ENCODE assay signal across 15 mouse cellular contexts in the genomic region with DNA sequence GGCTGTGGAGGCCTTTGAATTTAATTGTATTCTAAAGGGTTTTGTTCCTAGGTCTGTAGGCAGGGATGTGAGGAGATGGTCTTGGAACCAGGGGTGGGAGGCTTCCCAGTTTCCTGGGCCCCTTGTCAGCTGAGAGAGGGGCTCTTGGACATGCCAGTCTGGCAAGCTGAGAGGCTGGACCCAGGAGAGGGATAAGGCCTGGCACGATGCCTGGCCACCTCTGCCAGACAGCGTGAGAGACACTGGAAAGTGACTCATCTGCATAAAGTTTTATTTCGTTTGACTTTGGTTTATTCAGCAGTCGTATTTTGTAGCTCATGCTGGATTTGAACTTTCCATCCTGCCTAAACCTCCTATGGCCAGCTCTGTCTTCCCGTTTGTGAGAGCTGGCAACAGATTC. TPM values are rescaled to one million over a fixed set of nuclear protein-coding genes. Genes with fewer than 3 reads are reported as not detected.
A peak's percentile ranks its signal among the peaks of the same experiment; 100 is the strongest.
DNase-seq lines count a peak whose midpoint lies in the region; ATAC-seq lines count a peak whose summit lies in the region.
"Had no signal": no experiment of that assay in that cellular context is flagged by ENCODE, and none has a peak within 500 bp of the region (broad histone marks: within the 10 kb centered on the region; RNA-seq: fewer than 3 reads in every experiment).

No protein-coding gene starts in this region.

- DNase-seq in NIH3T3 (ENCODE audit: low read depth): peak; percentile 87
- DNase-seq in adrenal gland, postnatal 25 days: peak; percentile 80
- no peak for DNase-seq in frontal cortex, postnatal 25 days (ENCODE audit: low spot score in 2 of 2)
- DNase-seq: layer of hippocampus, postnatal 36 days; lung, postnatal 10 days had no signal

- H3K9ac ChIP-seq in forebrain, embryonic 13.5 days: no peak overlapping the region
- H3K9ac ChIP-seq in forebrain, embryonic 15.5 days (replicated peaks): no peak overlapping the region
- H3K9ac ChIP-seq in midbrain, embryonic 12.5 days (replicated peaks): no peak overlapping the region
- no peak overlapping the region for H3K9ac ChIP-seq in midbrain, embryonic 15.5 days
- H3K9ac ChIP-seq: heart, embryonic 12.5 days; hindbrain, embryonic 15.5 days; limb, embryonic 15.5 days had no signal

- peak overlapping the region; percentile 55; the same call in 1 of the 2 replicates for H3K27ac ChIP-seq in forebrain, embryonic 13.5 days
- no peak overlapping the region for H3K27ac ChIP-seq in forebrain, embryonic 15.5 days (replicated peaks)
- H3K27ac ChIP-seq in midbrain, embryonic 12.5 days (replicated peaks): peak overlapping the region; percentile 82
- H3K27ac ChIP-seq in midbrain, embryonic 15.5 days: no peak overlapping the region
- H3K27ac ChIP-seq: hindbrain, embryonic 15.5 days; limb, embryonic 15.5 days; stomach, postnatal 0 days had no signal

- H3K4me1 ChIP-seq in forebrain, embryonic 13.5 days: peaks cover 62% of the 10 kb centered on the region
- H3K4me1 ChIP-seq in forebrain, embryonic 15.5 days: peaks cover 30% of the 10 kb centered on the region
- H3K4me1 ChIP-seq in midbrain, embryonic 12.5 days: peaks cover 75% of the 10 kb centered on the region
- peaks cover 50% of the 10 kb centered on the region for H3K4me1 ChIP-seq in midbrain, embryonic 15.5 days

- peaks cover 16% of the 10 kb centered on the region; the same call in 1 of the 2 replicates for H3K27me3 ChIP-seq in forebrain, embryonic 13.5 days
- H3K27me3 ChIP-seq in forebrain, embryonic 15.5 days: 0 out of 2 replicates have a peak, but pooled peaks cover 4% of the 10 kb centered on the region
- H3K27me3 ChIP-seq in midbrain, embryonic 12.5 days: peaks cover 17% of the 10 kb centered on the region
- H3K27me3 ChIP-seq in midbrain, embryonic 15.5 days (replicated peaks): no peaks in the 10 kb centered on the region
- H3K27me3 ChIP-seq: heart, embryonic 12.5 days; hindbrain, embryonic 15.5 days; limb, embryonic 15.5 days had no signal

- no peak overlapping the region for H3K4me2 ChIP-seq in forebrain, embryonic 13.5 days
- no peak overlapping the region for H3K4me2 ChIP-seq in forebrain, embryonic 15.5 days (replicated peaks)
- H3K4me2 ChIP-seq in midbrain, embryonic 12.5 days (replicated peaks): no peak overlapping the region
- no peak overlapping the region for H3K4me2 ChIP-seq in midbrain, embryonic 15.5 days
- H3K4me2 ChIP-seq: heart, embryonic 12.5 days; hindbrain, embryonic 15.5 days; limb, embryonic 15.5 days had no signal

- no peaks in the 10 kb centered on the region for H3K9me3 ChIP-seq in forebrain, embryonic 13.5 days (replicated peaks)
- H3K9me3 ChIP-seq in forebrain, embryonic 15.5 days: no peaks in the 10 kb centered on the region
- H3K9me3 ChIP-seq in midbrain, embryonic 12.5 days: no peaks in the 10 kb centered on the region
- H3K9me3 ChIP-seq in midbrain, embryonic 15.5 days: no peaks in the 10 kb centered on the region
- H3K9me3 ChIP-seq: heart, embryonic 12.5 days; hindbrain, embryonic 15.5 days; limb, embryonic 15.5 days had no signal

- H3K36me3 ChIP-seq in forebrain, embryonic 13.5 days (ENCODE audit: poor library complexity, severe bottlenecking): no peaks in the 10 kb centered on the region
- H3K36me3 ChIP-seq in forebrain, embryonic 15.5 days: no peaks in the 10 kb centered on the region
- H3K36me3 ChIP-seq in midbrain, embryonic 12.5 days: no peaks in the 10 kb centered on the region
- no peaks in the 10 kb centered on the region for H3K36me3 ChIP-seq in midbrain, embryonic 15.5 days (replicated peaks)
- H3K36me3 ChIP-seq: heart, embryonic 12.5 days; hindbrain, embryonic 15.5 days; limb, embryonic 15.5 days had no signal

- ATAC-seq in forebrain, embryonic 13.5 days: no peak
- ATAC-seq in forebrain, embryonic 15.5 days (replicated peaks): no peak
- ATAC-seq in midbrain, embryonic 12.5 days (ENCODE audit: low FRiP score, low read depth): no peak
- ATAC-seq in midbrain, embryonic 15.5 days (replicated peaks): no peak
- ATAC-seq: intestine, postnatal 0 days had no signal

- no peak overlapping the region for H3K4me3 ChIP-seq in forebrain, embryonic 13.5 days
- no peak overlapping the region for H3K4me3 ChIP-seq in forebrain, embryonic 15.5 days
- no peak overlapping the region for H3K4me3 ChIP-seq in midbrain, embryonic 12.5 days
- H3K4me3 ChIP-seq in midbrain, embryonic 15.5 days: no peak overlapping the region
- H3K4me3 ChIP-seq: heart, embryonic 12.5 days; hindbrain, embryonic 15.5 days; limb, embryonic 15.5 days; myocyte had no signal

- 67% methylated on average over 5 of the region's 5 CpGs for WGBS in forebrain, embryonic 13.5 days
- 53% methylated on average over 5 of the region's 5 CpGs for WGBS in forebrain, embryonic 15.5 days
- WGBS in midbrain, embryonic 12.5 days: 85% methylated on average over 5 of the region's 5 CpGs
- WGBS in midbrain, embryonic 15.5 days: 60% methylated on average over 5 of the region's 5 CpGs

RNA-seq across cellular contexts. Expression of a gene that starts 26.5 kb away (rescaled TPM):
- polyA plus RNA-seq in forebrain, embryonic 13.5 days (2015; fragmentation: Nextera tagmentation; extraction: Ambion mirVana): 45.4 and 53.9 TPM in 2 replicates
- 61.5 and 64.1 TPM in 2 replicates for polyA plus RNA-seq in forebrain, embryonic 15.5 days (2015; fragmentation: Nextera tagmentation; extraction: Ambion mirVana)
- 53.6 and 61.7 TPM in 2 replicates for polyA plus RNA-seq in midbrain, embryonic 12.5 days (2016; fragmentation: Nextera tagmentation; extraction: Ambion mirVana)
- 102 and 103 TPM in 2 replicates for polyA plus RNA-seq in midbrain, embryonic 15.5 days (2015; fragmentation: Nextera tagmentation; extraction: Ambion mirVana)
- total RNA-seq in adrenal gland, postnatal 25 days (2021): 127 and 136 TPM in 2 replicates

RNA-seq across cellular contexts. Expression of a gene that starts 30.0 kb away (rescaled TPM):
- polyA plus RNA-seq in forebrain, embryonic 13.5 days (2015; fragmentation: Nextera tagmentation; extraction: Ambion mirVana): 133 and 157 TPM in 2 replicates
- 70.0 and 75.2 TPM in 2 replicates for polyA plus RNA-seq in forebrain, embryonic 15.5 days (2015; fragmentation: Nextera tagmentation; extraction: Ambion mirVana)
- 157 and 158 TPM in 2 replicates for polyA plus RNA-seq in midbrain, embryonic 12.5 days (2016; fragmentation: Nextera tagmentation; extraction: Ambion mirVana)
- polyA plus RNA-seq in midbrain, embryonic 15.5 days (2015; fragmentation: Nextera tagmentation; extraction: Ambion mirVana): 24.7 and 28.8 TPM in 2 replicates
- 48.6 and 50.9 TPM in 2 replicates for total RNA-seq in adrenal gland, postnatal 25 days (2021)

RNA-seq across cellular contexts. Expression of a gene that starts 53.7 kb away (rescaled TPM):
- 355 and 357 TPM in 2 replicates for polyA plus RNA-seq in forebrain, embryonic 13.5 days (2015; fragmentation: Nextera tagmentation; extraction: Ambion mirVana)
- 590 and 608 TPM in 2 replicates for polyA plus RNA-seq in forebrain, embryonic 15.5 days (2015; fragmentation: Nextera tagmentation; extraction: Ambion mirVana)
- polyA plus RNA-seq in midbrain, embryonic 12.5 days (2016; fragmentation: Nextera tagmentation; extraction: Ambion mirVana): 305 and 314 TPM in 2 replicates
- 697 and 723 TPM in 2 replicates for polyA plus RNA-seq in midbrain, embryonic 15.5 days (2015; fragmentation: Nextera tagmentation; extraction: Ambion mirVana)
- 31.4 and 33.5 TPM in 2 replicates for total RNA-seq in adrenal gland, postnatal 25 days (2021)

Comparison
In these comparisons a context has a peak if more than half of its experiments do, and no peak if none do; other contexts are left out.
1. H3K27ac ChIP-seq: peak in forebrain, embryonic 13.5 days (single experiment) and midbrain, embryonic 12.5 days (single experiment); none in forebrain, embryonic 15.5 days (single experiment) and midbrain, embryonic 15.5 days (single experiment).
2. DNase-seq: peak in NIH3T3 (single experiment) and adrenal gland, postnatal 25 days (single experiment); none in frontal cortex, postnatal 25 days (0 of 2).